Mouse (Mus musculus) midbrain, postnatal 0 days (tissue): ENCODE measurements at regions not wholly inside any gene's neighbourhood (a gene's known extent, or its start where the extent isn't known, plus 50 kb on each side); places are given as distances from the start of the nearest gene placed in this dataset.

Experiments
- ATAC-seq: fragments of 200-750 bp; cut with Nextera tagmentation; 2 replicates; pipeline ENCODE4 v1.8.0; 2017; ENCODE audit warnings: moderate number of reproducible peaks, mild to moderate bottlenecking, moderate TSS enrichment, moderate library complexity; ENCODE audit not compliant: low FRiP score
- DNase-seq: peaks from one replicate; pipeline ENCODE4 v3.0.0-alpha.2; 2015; ENCODE audit warnings: low spot score
- H3K27ac ChIP-seq: fragments of 300-500 bp; sonication (generic); 2 replicates; pipeline ENCODE4 v1.5.1; 2014; ENCODE audit warnings: low read depth, mild to moderate bottlenecking, low read length, mixed read lengths
- H3K27me3 ChIP-seq: fragments of 300-500 bp; sonication (generic); 2 replicates; pipeline ENCODE4 v1.6.1; 2014; ENCODE audit warnings: low read length, control low read depth, mixed read lengths; ENCODE audit not compliant: insufficient read depth
- H3K36me3 ChIP-seq: fragments of 300-500 bp; sonication (generic); 2 replicates; pipeline ENCODE4 v1.6.1; 2014; ENCODE audit warnings: low read length, control low read depth, mixed read lengths; ENCODE audit not compliant: insufficient read depth
- H3K4me1 ChIP-seq: fragments of 300-500 bp; sonication (generic); 2 replicates; pipeline ENCODE4 v1.6.1; 2014; ENCODE audit warnings: mild to moderate bottlenecking, control low read depth, antibody characterized with exemption, low read length, mixed read lengths; ENCODE audit not compliant: insufficient read depth
- H3K4me2 ChIP-seq: fragments of 300-500 bp; sonication (generic); 2 replicates; pipeline ENCODE4 v1.6.1; 2014; ENCODE audit warnings: low read depth, mild to moderate bottlenecking, low read length, mixed read lengths; ENCODE audit not compliant: poor library complexity, severe bottlenecking
- H3K4me3 ChIP-seq: fragments of 300-500 bp; sonication (generic); 2 replicates; pipeline ENCODE4 v1.5.1; 2014; ENCODE audit warnings: low read depth, mild to moderate bottlenecking, low read length, moderate library complexity
- H3K9ac ChIP-seq: fragments of 300-500 bp; sonication (generic); replicated peaks from 2 replicates; pipeline ENCODE4 v1.6.1; 2014; ENCODE audit warnings: mild to moderate bottlenecking, low read length, moderate library complexity, mixed read lengths; ENCODE audit not compliant: poor library complexity, severe bottlenecking
- H3K9me3 ChIP-seq: fragments of 300-500 bp; sonication (generic); 2 replicates; pipeline ENCODE4 v1.6.1; 2016; ENCODE audit warnings: low read length, control low read depth
- CTCF ChIP-seq: IDR thresholded peaks from 2 replicates; pipeline ENCODE4 v1.5.1; 2016; ENCODE audit warnings: antibody characterized with exemption, mild to moderate bottlenecking
- WGBS: fragments of 180-500 bp; shearing (Covaris S2); extraction: QIAGEN DNeasy Blood & Tissue Kit; methylation state at CpG from one replicate; pipeline ENCODE4 v1.1.7; 2014; 5-methylcytosine and 5-hydroxymethylcytosine counted together

DNA sequence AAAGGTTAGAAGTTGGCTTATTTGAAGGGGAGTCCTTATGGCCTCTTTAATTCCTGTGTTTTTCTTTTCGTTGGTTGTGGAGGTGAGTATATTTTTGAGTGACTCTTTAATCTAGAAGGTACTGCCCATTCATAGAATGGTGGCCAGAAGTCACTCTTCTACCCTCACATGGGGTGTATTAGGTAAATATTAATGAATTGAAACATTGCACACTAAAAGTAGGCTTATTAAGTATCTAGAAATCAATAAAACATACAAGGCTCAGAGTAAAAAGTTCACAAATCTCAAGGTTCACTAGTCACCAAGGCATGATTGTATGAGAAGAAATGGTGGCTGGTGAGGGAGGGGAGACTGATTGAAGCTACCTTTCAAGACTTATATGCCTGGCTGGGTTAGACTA is 1167.1 kb downstream of the Sorcs3 start:
- Histone ChIP-seq H3K4me3 (no peak overlapping the region), H3K9me3 (no peaks in the 10 kb centered on the region), H3K4me1 (no peaks in the 10 kb centered on the region), H3K36me3 (no peaks in the 10 kb centered on the region), H3K4me2 (no peak overlapping the region), H3K27me3 (no peaks in the 10 kb centered on the region), H3K9ac (no peak overlapping the region), H3K27ac (no peak overlapping the region)
- TF ChIP-seq CTCF, result no peak
- ATAC-seq, result no peak
- DNase-seq, result no peak
- 85% methylated on average over 1 of the region's 1 CpGs for WGBS

GRCm38 (mm10) chr19:49374295-49374694 is 1168.5 kb downstream of the Sorcs3 start:
- WGBS, result 95% methylated on average over 2 of the region's 2 CpGs
- DNase-seq (no peak), ATAC-seq (no peak)
- Histone ChIP-seq H3K4me2 (no peak overlapping the region), H3K9ac (no peak overlapping the region), H3K9me3 (no peaks in the 10 kb centered on the region), H3K27ac (no peak overlapping the region), H3K4me1 (no peaks in the 10 kb centered on the region), H3K27me3 (no peaks in the 10 kb centered on the region), H3K4me3 (no peak overlapping the region), H3K36me3 (no peaks in the 10 kb centered on the region)
- TF ChIP-seq CTCF, result no peak

GRCm38 (mm10) chr19:49374926-49375325 is 1169.1 kb downstream of the Sorcs3 start:
- H3K4me1 ChIP-seq, result no peaks in the 10 kb centered on the region
- no peak overlapping the region for H3K27ac ChIP-seq
- ATAC-seq, result no peak
- no peaks in the 10 kb centered on the region for H3K27me3 ChIP-seq
- no peak for TF ChIP-seq CTCF
- DNase-seq, result no peak
- WGBS, result 74% methylated on average over 3 of the region's 3 CpGs
- H3K4me3 ChIP-seq, result no peak overlapping the region
- H3K36me3 ChIP-seq, result no peaks in the 10 kb centered on the region
- no peaks in the 10 kb centered on the region for H3K9me3 ChIP-seq
- no peak overlapping the region for H3K9ac ChIP-seq
- H3K4me2 ChIP-seq, result no peak overlapping the region

DNA sequence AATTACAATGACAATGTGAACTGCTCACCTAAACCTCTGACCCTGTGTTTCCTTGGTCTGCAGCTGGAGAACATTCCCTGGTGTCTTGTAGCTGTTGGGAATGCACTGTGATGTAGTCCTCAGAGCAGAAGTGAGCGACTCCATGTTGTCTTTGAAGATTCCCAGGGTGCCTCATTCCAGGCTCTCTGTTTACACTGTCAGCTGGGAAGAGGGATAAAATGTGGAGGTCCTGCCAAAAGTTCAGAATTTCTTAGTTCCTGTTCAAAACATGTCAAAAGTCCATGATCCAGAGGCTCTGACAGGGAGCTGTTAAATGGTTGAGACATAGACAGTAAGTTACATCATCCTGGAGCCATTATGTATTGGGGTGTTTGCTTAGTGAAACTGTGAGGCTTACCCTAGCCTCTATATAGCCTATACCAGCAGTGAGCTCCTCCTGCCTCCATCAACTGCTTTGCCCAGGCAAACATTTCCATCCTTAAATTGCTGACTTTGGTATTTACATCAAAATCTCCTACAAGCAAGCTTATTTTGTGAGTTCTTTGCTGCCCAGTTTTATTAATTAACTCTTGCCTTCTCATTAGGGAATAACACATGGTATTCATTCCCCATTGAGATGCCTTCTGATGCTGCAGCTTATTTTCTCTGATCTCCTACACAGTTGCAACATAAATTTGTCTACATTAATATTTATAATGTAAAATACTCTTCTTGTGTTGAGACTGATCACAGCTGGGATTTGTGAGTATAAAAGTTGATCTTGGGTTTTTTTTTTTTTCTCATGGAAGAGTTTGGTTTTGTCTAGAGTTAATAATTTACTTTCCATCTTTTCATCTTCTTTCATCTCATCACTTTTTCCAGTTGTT is 1170.2 kb downstream of the Sorcs3 start:
- DNase-seq (no peak), ATAC-seq (no peak)
- Histone ChIP-seq H3K27me3 (no peaks in the 10 kb centered on the region), H3K9me3 (no peaks in the 10 kb centered on the region), H3K4me2 (no peak overlapping the region), H3K27ac (no peak overlapping the region), H3K9ac (no peak overlapping the region), H3K4me1 (no peaks in the 10 kb centered on the region), H3K4me3 (no peak overlapping the region), H3K36me3 (no peaks in the 10 kb centered on the region)
- TF ChIP-seq CTCF, result no peak
- 44% methylated on average over 1 of the region's 1 CpGs for WGBS

DNA sequence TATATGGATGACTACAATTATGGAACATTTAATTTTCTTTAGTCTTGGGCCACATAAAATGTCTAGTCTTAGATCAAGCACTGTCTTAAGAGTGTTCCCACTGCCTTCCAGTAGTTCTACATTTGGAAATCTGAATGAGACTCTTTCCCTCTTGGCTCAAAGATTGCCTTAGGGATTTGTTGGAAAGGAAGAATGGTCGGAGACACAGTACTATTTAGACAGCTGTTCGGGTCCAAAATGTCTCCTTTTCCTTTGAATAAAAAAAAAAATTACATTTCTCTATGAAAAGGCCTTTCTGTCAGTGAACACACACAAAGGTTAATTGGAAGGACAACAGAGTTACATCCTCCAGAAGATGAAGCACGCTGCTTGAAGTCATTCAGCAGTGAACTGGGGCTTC is 1173.8 kb downstream of the Sorcs3 start:
- no peaks in the 10 kb centered on the region for H3K27me3 ChIP-seq
- H3K27ac ChIP-seq, result no peak overlapping the region
- no peak overlapping the region for H3K9ac ChIP-seq
- DNase-seq (no peak), ATAC-seq (no peak)
- H3K9me3 ChIP-seq, result no peaks in the 10 kb centered on the region
- WGBS, result 58% methylated on average over 3 of the region's 3 CpGs
- TF ChIP-seq CTCF, result no peak
- H3K4me2 ChIP-seq, result no peak overlapping the region
- no peaks in the 10 kb centered on the region for H3K4me1 ChIP-seq
- H3K4me3 ChIP-seq, result no peak overlapping the region
- no peaks in the 10 kb centered on the region for H3K36me3 ChIP-seq

DNA sequence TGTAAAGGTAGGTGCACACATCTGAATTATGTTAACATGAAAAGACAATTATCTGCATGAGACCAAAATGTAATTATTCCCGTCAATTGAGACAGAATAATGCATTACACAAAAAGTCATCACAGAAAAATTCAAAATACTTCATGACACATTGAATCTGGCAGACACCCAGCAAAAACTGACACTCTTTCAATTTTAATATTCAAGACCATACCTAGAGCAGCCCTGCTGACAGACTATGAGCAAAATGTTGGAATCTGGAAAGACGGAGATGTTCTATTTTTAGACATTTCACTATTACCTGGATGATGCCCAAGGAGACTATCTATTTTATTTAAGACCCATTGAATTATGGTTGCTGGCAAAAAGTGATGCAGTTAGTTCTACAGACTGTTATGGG is 1190.4 kb downstream of the Sorcs3 start:
- 68% methylated on average over 2 of the region's 2 CpGs for WGBS
- ATAC-seq (no peak), DNase-seq (peak; percentile 21)
- H3K27me3 ChIP-seq, result no peaks in the 10 kb centered on the region
- H3K36me3 ChIP-seq, result no peaks in the 10 kb centered on the region
- H3K9ac ChIP-seq, result no peak overlapping the region
- TF ChIP-seq CTCF, result no peak
- no peak overlapping the region for H3K4me3 ChIP-seq
- H3K4me2 ChIP-seq, result no peak overlapping the region
- H3K27ac ChIP-seq, result no peak overlapping the region
- no peaks in the 10 kb centered on the region for H3K9me3 ChIP-seq
- H3K4me1 ChIP-seq, result no peaks in the 10 kb centered on the region
